Mouse (Mus musculus): ENCODE measurements around the gene Dpm1. TPM values are rescaled to one million over a fixed set of nuclear protein-coding genes. Genes with fewer than 3 reads are reported as not detected.

Gene Dpm1
- polyA plus RNA-seq (2012): 76.5 and 103 TPM in 2 replicates

DNA sequence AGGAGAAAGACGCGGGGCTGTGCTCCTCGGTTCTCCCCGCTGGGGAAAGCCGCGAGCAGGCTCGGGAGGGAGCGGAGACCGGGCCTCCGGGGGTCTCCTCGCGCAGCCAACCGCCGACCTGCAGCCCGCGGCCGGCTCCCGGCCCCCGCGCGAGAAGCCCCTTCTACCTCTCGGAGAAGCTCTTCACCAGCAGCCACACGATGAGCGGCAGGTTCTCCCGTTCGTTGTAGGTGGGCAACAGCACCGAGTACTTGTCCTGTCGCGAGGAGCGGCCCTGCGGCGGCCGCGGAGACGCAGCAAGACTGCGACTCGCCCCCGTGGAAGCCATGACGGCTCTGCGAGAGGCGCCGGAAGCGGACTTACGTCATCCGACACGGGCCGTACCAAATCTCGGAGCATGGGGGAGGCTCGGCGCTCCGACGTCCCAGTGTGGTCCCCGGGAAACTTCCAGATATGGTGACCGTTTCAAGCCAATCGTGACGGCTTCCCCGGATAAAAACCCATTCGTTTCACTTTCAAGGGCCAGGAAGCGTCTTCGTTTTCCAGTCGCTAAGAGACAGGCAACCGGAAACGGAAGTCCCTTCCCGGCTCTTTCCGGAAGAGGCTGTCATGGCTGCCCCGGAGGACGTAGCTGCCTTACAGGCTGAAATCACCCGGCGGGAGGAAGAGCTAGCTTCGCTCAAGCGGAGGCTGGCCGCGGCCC, at the start of gene Dpm1, which contains the start of the genes Gm20716 and Mocs3:
Dpm1 (minus strand) TSS at position 566 of the 703 bp plus-strand sequence.
Gm20716 (minus strand) TSS at position 339 of the 703 bp plus-strand sequence.
Mocs3 (plus strand) TSS at position 597 of the 703 bp plus-strand sequence.
- TF ChIP-seq GATA1 (IDR thresholded peaks at IDR 0.05; ENCODE audit: low read length): no peak

DNA sequence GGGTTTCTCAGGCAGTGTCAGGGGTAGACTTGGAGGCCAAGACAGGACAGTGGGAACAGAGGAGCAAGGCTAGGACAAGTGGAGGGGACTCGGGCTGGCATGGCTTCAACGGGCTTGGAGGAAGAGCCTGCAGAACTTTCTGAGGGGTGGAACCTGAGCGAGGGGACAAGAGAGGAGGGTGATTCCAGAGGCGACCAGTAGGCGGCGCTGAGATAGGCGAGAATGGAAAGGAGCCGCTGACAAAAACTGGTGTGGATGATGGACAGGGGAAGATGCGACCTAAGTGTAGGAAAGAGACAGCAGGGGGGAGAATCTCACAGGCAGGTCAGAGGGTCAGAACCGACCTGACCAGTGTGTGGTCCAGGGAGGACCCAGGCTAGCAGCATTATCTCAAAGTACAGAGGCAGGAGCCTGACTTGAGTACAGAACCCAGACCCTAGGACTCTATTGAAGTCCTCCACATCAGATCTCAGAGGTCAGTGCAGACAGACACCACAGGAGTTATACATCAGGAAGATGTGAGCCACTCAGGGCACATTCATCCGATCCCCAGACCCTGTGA, 44.1 kb upstream of the Dpm1 start:
- TF ChIP-seq GATA1 (IDR thresholded peaks at IDR 0.05; ENCODE audit: low read length): no peak

- no peak for TF ChIP-seq GATA1 (IDR thresholded peaks at IDR 0.05; ENCODE audit: low read length)
Measured at GRCm38 (mm10) chr2:168273387-168273786, 43.0 kb upstream of the Dpm1 start.

DNA sequence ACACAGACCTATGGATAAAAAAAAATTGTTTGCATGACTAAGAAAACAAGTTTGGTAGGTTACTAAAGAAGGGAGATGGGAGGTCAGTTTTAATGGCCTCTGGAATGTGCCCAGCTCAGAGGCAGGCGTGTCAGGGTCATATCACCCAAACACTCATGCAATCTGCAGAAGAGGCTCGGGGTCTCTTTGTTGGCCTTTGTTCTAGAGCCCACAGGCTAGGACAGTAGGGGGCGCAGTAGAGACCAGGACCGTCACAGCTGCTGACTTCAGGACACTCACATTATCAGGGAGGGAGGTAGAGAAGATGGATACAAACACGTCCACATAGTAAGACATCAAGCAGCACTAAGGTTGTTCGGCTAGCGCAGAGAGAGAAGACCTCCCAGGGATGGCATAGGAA, 37.6 kb upstream of the Dpm1 start:
- TF ChIP-seq GATA1 (IDR thresholded peaks at IDR 0.05; ENCODE audit: low read length): no peak

DNA sequence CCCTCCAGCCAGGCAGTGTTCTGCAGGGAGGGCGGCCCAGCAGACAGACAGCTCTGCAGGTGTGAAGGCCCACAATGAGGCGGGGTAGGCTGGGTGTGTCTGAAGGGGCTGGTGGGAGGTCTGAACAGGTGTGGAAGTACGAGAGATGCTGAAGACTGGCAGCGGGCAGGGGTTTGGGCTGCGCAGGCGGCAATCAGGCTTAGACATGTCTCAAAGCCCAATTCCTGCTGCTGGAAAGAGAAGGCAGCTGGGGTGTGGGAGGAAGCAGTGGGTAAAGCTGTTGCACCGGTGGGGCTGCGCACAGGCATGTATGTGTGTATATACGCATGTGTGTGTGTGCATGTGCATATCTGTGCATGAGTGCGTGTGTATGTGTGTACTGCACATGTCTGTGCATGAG, 30.5 kb upstream of the Dpm1 start:
- no peak for TF ChIP-seq GATA1 (IDR thresholded peaks at IDR 0.05; ENCODE audit: low read length)

GRCm38 (mm10) chr2:168260124-168260523, 29.7 kb upstream of the Dpm1 start:
- TF ChIP-seq GATA1 (IDR thresholded peaks at IDR 0.05; ENCODE audit: low read length): no peak

DNA sequence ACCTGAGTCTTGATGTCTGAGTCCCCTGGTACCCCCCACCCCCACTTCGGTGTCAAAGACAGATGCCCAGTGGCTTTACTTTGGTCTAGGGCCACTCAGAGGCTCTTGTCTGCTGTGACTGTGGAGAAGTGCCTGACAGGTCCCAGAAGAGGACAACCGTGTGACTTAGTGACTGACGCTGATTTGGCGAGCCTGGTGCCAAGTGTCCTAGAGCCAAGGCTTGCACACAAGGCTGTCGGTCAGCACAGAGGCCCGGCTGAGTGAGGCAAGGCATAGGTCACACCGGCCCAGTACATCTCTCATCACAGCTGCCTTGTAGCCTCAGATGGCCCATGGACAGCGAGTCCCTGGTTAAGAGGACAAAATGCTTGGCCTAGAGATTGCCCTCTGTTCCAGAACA, 28.7 kb upstream of the Dpm1 start:
- no peak for TF ChIP-seq GATA1 (IDR thresholded peaks at IDR 0.05; ENCODE audit: low read length)

- TF ChIP-seq GATA1 (IDR thresholded peaks at IDR 0.05; ENCODE audit: low read length): no peak
Measured at GRCm38 (mm10) chr2:168257188-168257587, 26.8 kb upstream of the Dpm1 start.

- no peak for TF ChIP-seq GATA1 (IDR thresholded peaks at IDR 0.05; ENCODE audit: low read length)
Measured at GRCm38 (mm10) chr2:168256506-168256905, 26.1 kb upstream of the Dpm1 start.

GRCm38 (mm10) chr2:168253822-168254221, 23.4 kb upstream of the Dpm1 start:
- no peak for TF ChIP-seq GATA1 (IDR thresholded peaks at IDR 0.05; ENCODE audit: low read length)

GRCm38 (mm10) chr2:168252639-168253292, 22.4 kb upstream of the Dpm1 start:
- no peak for TF ChIP-seq GATA1 (IDR thresholded peaks at IDR 0.05; ENCODE audit: low read length)

- TF ChIP-seq GATA1 (IDR thresholded peaks at IDR 0.05; ENCODE audit: low read length): no peak
Measured at GRCm38 (mm10) chr2:168250270-168250669, 19.9 kb upstream of the Dpm1 start.

DNA sequence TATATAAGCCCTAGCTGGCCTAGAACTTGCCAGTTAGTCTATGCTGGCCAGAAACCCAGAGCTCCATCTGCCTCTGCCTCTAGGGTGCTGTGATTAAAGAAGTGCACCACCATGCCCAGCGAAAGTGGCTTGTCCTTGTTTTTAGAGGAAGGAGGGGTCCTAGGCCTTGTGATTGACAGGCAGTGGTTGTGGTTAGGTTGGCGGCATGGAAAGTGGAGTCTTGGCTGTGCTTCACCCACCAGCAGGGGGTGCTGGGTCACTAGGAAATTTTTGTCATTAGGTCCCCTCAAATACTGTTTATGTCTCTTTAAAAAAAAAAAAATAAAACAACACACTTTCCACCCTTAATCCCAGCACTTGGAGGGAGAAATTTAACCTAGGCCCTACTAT, 18.5 kb upstream of the Dpm1 start:
- TF ChIP-seq GATA1 (IDR thresholded peaks at IDR 0.05; ENCODE audit: low read length): no peak

DNA sequence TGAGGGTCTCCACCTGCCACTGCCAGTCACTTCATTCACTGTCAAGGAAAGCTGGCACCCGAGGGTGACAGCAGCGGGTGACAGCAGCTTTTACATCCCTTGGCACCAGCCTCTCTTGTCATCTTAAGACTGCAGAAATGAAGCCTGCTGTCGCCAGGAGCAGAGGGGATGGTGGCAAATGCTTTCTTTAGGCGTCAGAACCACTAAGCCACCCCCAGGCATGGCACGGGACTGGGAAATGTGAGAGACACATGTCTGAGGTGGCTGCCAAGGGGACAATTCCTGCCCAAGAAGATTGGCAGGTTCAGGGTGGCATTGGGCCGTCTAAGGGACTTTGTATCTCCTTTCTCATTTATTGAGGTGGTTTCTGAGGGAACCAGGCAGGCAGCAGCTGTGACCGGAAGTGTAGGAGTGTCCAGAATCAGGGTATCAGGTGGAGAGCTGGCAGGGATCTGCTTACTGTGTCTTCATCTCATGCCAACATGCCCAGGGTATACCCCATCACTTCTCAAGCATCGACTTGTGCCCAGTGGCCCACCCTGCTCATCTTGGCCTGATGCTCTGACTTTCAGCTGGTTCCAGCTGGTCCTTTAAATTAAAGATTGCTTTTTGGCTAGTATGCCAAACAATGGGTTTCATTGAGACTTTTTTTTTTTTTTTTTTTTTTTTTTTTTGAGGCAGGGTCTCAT, 17.9 kb upstream of the Dpm1 start:
- TF ChIP-seq GATA1 (IDR thresholded peaks at IDR 0.05; ENCODE audit: low read length): no peak

- no peak for TF ChIP-seq GATA1 (IDR thresholded peaks at IDR 0.05; ENCODE audit: low read length)
Measured at GRCm38 (mm10) chr2:168245571-168245970, 15.2 kb upstream of the Dpm1 start.

GRCm38 (mm10) chr2:168243278-168243677, 12.9 kb upstream of the Dpm1 start:
- TF ChIP-seq GATA1 (IDR thresholded peaks at IDR 0.05; ENCODE audit: low read length): no peak
